Mouse (Mus musculus) midbrain, postnatal 0 days (tissue): Measurements from ENCODE around the gene Ccdc8. TPM values are rescaled to one million over a fixed set of nuclear protein-coding genes. Genes with fewer than 3 reads are reported as not detected.

Experiments used
- ATAC-seq: fragments of 200-750 bp; cut with Nextera tagmentation; 2 replicates; pipeline ENCODE4 v1.8.0; 2017; ENCODE audit warnings: moderate number of reproducible peaks, mild to moderate bottlenecking, moderate TSS enrichment, moderate library complexity; ENCODE audit not compliant: low FRiP score
- DNase-seq: peaks from one replicate; pipeline ENCODE4 v3.0.0-alpha.2; 2015; ENCODE audit warnings: low spot score
- H3K27ac ChIP-seq: fragments of 300-500 bp; sonication (generic); 2 replicates; pipeline ENCODE4 v1.5.1; 2014; ENCODE audit warnings: low read depth, mild to moderate bottlenecking, low read length, mixed read lengths
- H3K27me3 ChIP-seq: fragments of 300-500 bp; sonication (generic); 2 replicates; pipeline ENCODE4 v1.6.1; 2014; ENCODE audit warnings: low read length, control low read depth, mixed read lengths; ENCODE audit not compliant: insufficient read depth
- H3K36me3 ChIP-seq: fragments of 300-500 bp; sonication (generic); 2 replicates; pipeline ENCODE4 v1.6.1; 2014; ENCODE audit warnings: low read length, control low read depth, mixed read lengths; ENCODE audit not compliant: insufficient read depth
- H3K4me1 ChIP-seq: fragments of 300-500 bp; sonication (generic); 2 replicates; pipeline ENCODE4 v1.6.1; 2014; ENCODE audit warnings: mild to moderate bottlenecking, control low read depth, antibody characterized with exemption, low read length, mixed read lengths; ENCODE audit not compliant: insufficient read depth
- H3K4me2 ChIP-seq: fragments of 300-500 bp; sonication (generic); 2 replicates; pipeline ENCODE4 v1.6.1; 2014; ENCODE audit warnings: low read depth, mild to moderate bottlenecking, low read length, mixed read lengths; ENCODE audit not compliant: poor library complexity, severe bottlenecking
- H3K4me3 ChIP-seq: fragments of 300-500 bp; sonication (generic); 2 replicates; pipeline ENCODE4 v1.5.1; 2014; ENCODE audit warnings: low read depth, mild to moderate bottlenecking, low read length, moderate library complexity
- H3K9ac ChIP-seq: fragments of 300-500 bp; sonication (generic); replicated peaks from 2 replicates; pipeline ENCODE4 v1.6.1; 2014; ENCODE audit warnings: mild to moderate bottlenecking, low read length, moderate library complexity, mixed read lengths; ENCODE audit not compliant: poor library complexity, severe bottlenecking
- H3K9me3 ChIP-seq: fragments of 300-500 bp; sonication (generic); 2 replicates; pipeline ENCODE4 v1.6.1; 2016; ENCODE audit warnings: low read length, control low read depth
- CTCF ChIP-seq: IDR thresholded peaks from 2 replicates; pipeline ENCODE4 v1.5.1; 2016; ENCODE audit warnings: antibody characterized with exemption, mild to moderate bottlenecking
- WGBS: fragments of 180-500 bp; shearing (Covaris S2); extraction: QIAGEN DNeasy Blood & Tissue Kit; methylation state at CpG from one replicate; pipeline ENCODE4 v1.1.7; 2014; 5-methylcytosine and 5-hydroxymethylcytosine counted together
- polyA plus RNA-seq: library from polyadenylated mRNA; unstranded; fragments of >200 nt; fragmentation: Nextera tagmentation; extraction: Ambion mirVana; gene quantifications from 2 replicates; pipeline ENCODE4 v1.2.1, GENCODE M21; 2015
- total RNA-seq: library from RNA; depleted of rRNA; stranded (reverse); fragments of >200 nt; gene quantifications from 2 replicates; pipeline ENCODE4 v1.2.3, GENCODE M21; 2014; rRNA removed

Gene Ccdc8
- total RNA-seq (5.5 and 5.8 TPM in 2 replicates), polyA plus RNA-seq (2.0 and 2.5 TPM in 2 replicates)

DNA sequence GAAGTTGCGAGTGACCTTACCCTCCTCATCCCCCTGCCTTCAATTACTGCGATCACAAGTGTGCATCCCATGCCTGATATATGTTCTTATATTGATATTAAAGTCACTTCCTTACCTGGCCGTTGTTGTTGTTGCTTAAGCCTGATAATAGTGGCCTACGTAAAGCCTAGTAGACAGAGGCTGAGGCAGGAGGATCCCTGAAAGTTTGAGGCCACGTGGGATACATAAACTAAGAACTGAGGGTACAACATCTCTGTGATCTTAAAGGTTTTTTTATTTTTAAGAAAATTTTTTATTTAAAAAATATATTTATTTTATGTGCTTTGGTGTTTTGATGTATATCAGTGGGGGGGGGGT, at the start of gene Ccdc8:
TSS of gene Ccdc8 (plus strand) at position 258 of the 357 bp plus-strand sequence.
- no peaks in the 10 kb centered on the region for H3K27me3 ChIP-seq
- DNase-seq (no peak), ATAC-seq (no peak)
- H3K36me3 ChIP-seq: no peaks in the 10 kb centered on the region
- TF ChIP-seq CTCF: no peak
- peak within 1 kb of the TSS; percentile 30 for H3K4me3 ChIP-seq
- 0 out of 2 replicates have a peak within 1 kb of the TSS, but pooled peaks have one; percentile 29 for H3K9ac ChIP-seq
- H3K27ac ChIP-seq: peak within 1 kb of the TSS; percentile 63
- H3K4me2 ChIP-seq: peak within 1 kb of the TSS; percentile 44; the same call in 1 of the 2 replicates
- H3K9me3 ChIP-seq: no peaks in the 10 kb centered on the region
- 94% methylated on average over 5 of the region's 5 CpGs for WGBS
- H3K4me1 ChIP-seq: peaks cover 18% of the 10 kb centered on the region

DNA sequence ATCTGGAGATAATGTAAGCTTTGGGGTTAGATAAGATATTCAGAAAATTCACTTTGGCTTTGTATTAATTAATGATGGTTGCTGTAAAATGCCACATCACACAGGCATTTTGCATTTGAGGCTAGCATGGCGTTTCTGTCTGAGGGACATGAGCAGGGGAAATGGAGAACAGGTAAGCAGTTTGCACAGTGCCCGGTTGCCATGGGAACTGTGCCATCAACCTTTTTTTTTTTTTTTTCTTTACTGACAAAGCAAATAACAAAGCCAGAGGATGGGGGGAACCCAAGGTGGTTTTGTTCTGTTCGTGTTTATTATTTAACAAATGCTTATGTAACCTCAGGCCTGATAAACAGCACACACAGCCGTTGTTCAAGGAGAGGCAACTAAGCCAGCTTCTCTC, 49.6 kb upstream of the Ccdc8 start:
- no peak overlapping the region for H3K4me3 ChIP-seq
- peak overlapping the region; percentile 93 for H3K27ac ChIP-seq
- TF ChIP-seq CTCF: no peak
- H3K4me2 ChIP-seq: no peak overlapping the region
- ATAC-seq (no peak), DNase-seq (peak; percentile 72)
- WGBS: 24% methylated on average over 4 of the region's 4 CpGs
- peaks cover 30% of the 10 kb centered on the region for H3K4me1 ChIP-seq
- no peaks in the 10 kb centered on the region for H3K27me3 ChIP-seq
- H3K9ac ChIP-seq: no peak overlapping the region
- H3K36me3 ChIP-seq: no peaks in the 10 kb centered on the region
- no peaks in the 10 kb centered on the region for H3K9me3 ChIP-seq

DNA sequence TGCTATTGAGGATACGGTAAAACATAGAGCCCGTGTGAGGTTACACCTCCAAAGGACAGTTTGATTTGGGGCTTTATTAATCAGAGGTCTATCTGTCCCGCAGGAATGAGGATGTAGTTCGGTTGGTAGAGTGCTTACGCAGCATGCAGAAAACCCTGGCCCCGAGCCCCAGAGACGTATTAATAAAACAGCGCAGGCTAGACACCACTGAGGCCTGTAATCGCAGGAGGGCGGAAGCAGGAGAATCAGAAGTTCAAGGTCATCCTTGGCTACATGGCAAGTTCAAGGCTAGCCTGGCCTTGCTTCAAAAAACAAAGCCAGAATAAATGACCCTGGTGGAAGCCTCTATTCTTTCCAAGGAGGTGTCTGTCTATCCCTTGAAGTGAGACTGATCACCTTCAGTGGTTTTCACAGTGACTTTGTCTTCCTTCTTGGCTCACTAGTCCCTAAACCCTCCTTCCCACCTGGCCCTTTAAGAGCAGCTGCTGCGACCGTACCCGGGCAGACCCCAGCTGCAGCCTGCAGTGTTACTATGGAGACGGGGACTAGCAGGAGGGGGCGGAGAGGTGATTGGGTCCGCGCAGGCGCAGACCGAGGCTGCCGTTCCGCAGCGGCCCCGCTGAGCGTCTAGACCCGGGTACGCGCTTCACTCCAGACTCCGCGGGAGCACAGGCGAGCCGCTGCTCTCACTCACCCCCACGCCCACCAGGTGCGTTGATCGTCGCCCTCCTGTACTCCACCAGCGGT, 48.3 kb upstream of the Ccdc8 start, which contains the start of gene Pnmal2:
TSS of gene Pnmal2 (plus strand) at position 622 of the 747 bp plus-strand sequence.
- WGBS: 8% methylated on average over 36 of the region's 36 CpGs
- H3K4me2 ChIP-seq: peak within 1 kb of the TSS; percentile 93
- TF ChIP-seq CTCF: no peak
- peak within 1 kb of the TSS; percentile 69 for H3K4me3 ChIP-seq
- DNase-seq (peak; percentile 97), ATAC-seq (peak; percentile 86)
- no peaks in the 10 kb centered on the region; the same call in 1 of the 2 replicates for H3K36me3 ChIP-seq
- H3K27me3 ChIP-seq: no peaks in the 10 kb centered on the region
- H3K9ac ChIP-seq: peak within 1 kb of the TSS; percentile 93
- peak within 1 kb of the TSS; percentile 93 for H3K27ac ChIP-seq
- H3K4me1 ChIP-seq: peaks cover 34% of the 10 kb centered on the region
- no peaks in the 10 kb centered on the region for H3K9me3 ChIP-seq

DNA sequence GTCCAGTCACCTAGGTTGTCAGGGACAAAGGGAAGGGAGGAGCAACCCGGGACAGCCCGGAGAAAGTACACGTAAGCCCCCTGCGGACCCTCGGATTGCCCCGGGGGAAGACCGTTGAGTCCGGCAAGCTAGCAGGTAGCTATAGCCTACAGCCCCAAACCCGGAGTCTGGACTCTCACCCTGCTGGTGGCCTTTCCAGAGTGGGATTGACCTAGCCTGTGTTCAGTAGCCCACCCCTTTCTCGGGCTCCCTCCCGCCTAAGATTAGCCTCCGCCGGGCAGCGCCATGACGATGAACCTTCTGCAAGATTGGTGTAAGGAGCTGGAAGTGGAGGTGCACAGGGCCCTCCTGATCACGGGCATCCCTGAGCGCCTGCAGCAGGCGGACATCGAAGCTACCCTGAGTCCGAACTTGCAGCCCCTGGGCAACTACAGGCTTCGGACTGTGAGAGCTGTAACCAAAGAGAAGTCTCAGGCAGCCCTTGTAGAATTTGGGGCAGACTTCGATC, 47.6 kb upstream of the Ccdc8 start:
- Histone ChIP-seq H3K4me3 (peak overlapping the region; percentile 69), H3K9ac (peak overlapping the region; percentile 93), H3K9me3 (no peaks in the 10 kb centered on the region), H3K27me3 (no peaks in the 10 kb centered on the region), H3K27ac (peak overlapping the region; percentile 93), H3K4me1 (peaks cover 36% of the 10 kb centered on the region), H3K4me2 (peak overlapping the region; percentile 93), H3K36me3 (no peaks in the 10 kb centered on the region; the same call in 1 of the 2 replicates)
- TF ChIP-seq CTCF: no peak
- 1% methylated on average over 22 of the region's 22 CpGs for WGBS
- ATAC-seq: peak; percentile 29
- no peak for DNase-seq

DNA sequence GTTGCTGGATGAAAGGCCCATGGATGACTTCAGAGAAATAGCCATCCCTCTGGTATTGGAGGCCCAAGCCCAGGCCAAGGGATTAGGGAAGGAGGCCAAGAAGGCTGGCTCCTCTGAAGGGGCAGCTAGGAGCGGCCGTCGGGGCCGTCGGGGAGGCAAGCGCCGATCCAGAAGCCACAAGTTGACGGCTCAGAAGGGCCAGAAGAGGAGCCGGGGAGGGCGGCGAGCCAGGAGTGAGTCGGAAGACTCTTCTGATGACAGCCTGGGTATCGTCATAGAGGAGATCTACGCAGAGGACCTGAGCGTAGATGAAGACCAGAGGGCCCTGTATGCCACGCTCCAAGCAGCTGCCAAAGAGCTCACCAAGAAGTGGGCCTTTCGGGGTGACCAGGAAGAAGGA, 47.1 kb upstream of the Ccdc8 start:
- Histone ChIP-seq H3K9me3 (no peaks in the 10 kb centered on the region), H3K27ac (peak overlapping the region; percentile 93), H3K36me3 (no peaks in the 10 kb centered on the region; the same call in 1 of the 2 replicates), H3K27me3 (no peaks in the 10 kb centered on the region), H3K4me2 (peak overlapping the region; percentile 93), H3K4me1 (peaks cover 31% of the 10 kb centered on the region), H3K9ac (peak overlapping the region; percentile 93), H3K4me3 (peak overlapping the region; percentile 69)
- DNase-seq: peak; percentile 49
- no peak for TF ChIP-seq CTCF
- ATAC-seq: no peak
- WGBS: 13% methylated on average over 17 of the region's 17 CpGs
